Mouse (Mus musculus): Measurements from ENCODE around the gene Irgm2. TPM values are rescaled to one million over a fixed set of nuclear protein-coding genes. Genes with fewer than 3 reads are reported as not detected.

Gene Irgm2
- total and polyA plus RNA-seq, 3 experiments = 0.30 to 7.1 (median 6.0) TPM

GRCm38 (mm10) chr11:58189675-58190074, 9.7 kb upstream of the Irgm2 start:
- TF ChIP-seq TAL1 (conservative IDR thresholded peaks at IDR 0.05; ENCODE audit: low read depth, low read length) = no peak
- TF ChIP-seq GATA2 (IDR thresholded peaks at IDR 0.05; ENCODE audit: borderline replicate concordance, low read depth, low read length) = no peak
- TF ChIP-seq CTCF (IDR thresholded peaks at IDR 0.05; ENCODE audit: low read depth, low read length) = no peak
- no peak for TF ChIP-seq POLR2AphosphoS5 (IDR thresholded peaks at IDR 0.05; ENCODE audit: insufficient replicate concordance, low read depth, low read length)
- TF ChIP-seq GATA1 (IDR thresholded peaks at IDR 0.05; ENCODE audit: borderline replicate concordance, low read length) = no peak
- peaks cover 17% of the 10 kb centered on the region for H3K27me3 ChIP-seq (ENCODE audit: insufficient read depth, low read length)
- ATAC-seq (ENCODE audit: extremely low read depth, insufficient number of reproducible peaks, low FRiP score, poor library complexity, severe bottlenecking) = no peak
- no peaks in the 10 kb centered on the region for H3K36me3 ChIP-seq (replicated peaks)
- no peak for DNase-seq (ENCODE audit: low spot score)
- peaks cover 5% of the 10 kb centered on the region; the same call in 1 of the 2 replicates for H3K4me1 ChIP-seq (ENCODE audit: insufficient read depth, low read depth, low read length)
- peaks cover 2% of the 10 kb centered on the region; the same call in 1 of the 2 replicates for H3K9me3 ChIP-seq (replicated peaks)
- H3K4me3 ChIP-seq (ENCODE audit: low read depth, low read length) = no peak overlapping the region

GRCm38 (mm10) chr11:58193326-58193725, 6.1 kb upstream of the Irgm2 start:
- ATAC-seq (ENCODE audit: extremely low read depth, insufficient number of reproducible peaks, low FRiP score, poor library complexity, severe bottlenecking) (no peak), DNase-seq (ENCODE audit: low spot score) (no peak)
- peaks cover 33% of the 10 kb centered on the region for H3K27me3 ChIP-seq (ENCODE audit: insufficient read depth, low read length)
- TF ChIP-seq CTCF (IDR thresholded peaks at IDR 0.05; ENCODE audit: low read depth, low read length) = no peak
- TF ChIP-seq GATA2 (IDR thresholded peaks at IDR 0.05; ENCODE audit: borderline replicate concordance, low read depth, low read length) = no peak
- no peak for TF ChIP-seq TAL1 (conservative IDR thresholded peaks at IDR 0.05; ENCODE audit: low read depth, low read length)
- TF ChIP-seq GATA1 (IDR thresholded peaks at IDR 0.05; ENCODE audit: borderline replicate concordance, low read length) = no peak
- TF ChIP-seq POLR2AphosphoS5 (IDR thresholded peaks at IDR 0.05; ENCODE audit: insufficient replicate concordance, low read depth, low read length) = no peak
- peaks cover 11% of the 10 kb centered on the region for H3K4me1 ChIP-seq (ENCODE audit: insufficient read depth, low read depth, low read length)
- no peak overlapping the region for H3K4me3 ChIP-seq (ENCODE audit: low read depth, low read length)
- no peaks in the 10 kb centered on the region for H3K36me3 ChIP-seq (replicated peaks)
- peaks cover 2% of the 10 kb centered on the region; the same call in 1 of the 2 replicates for H3K9me3 ChIP-seq (replicated peaks)

- Histone ChIP-seq H3K4me1 (ENCODE audit: insufficient read depth, low read depth, low read length) (peaks cover 15% of the 10 kb centered on the region), H3K36me3 (replicated peaks) (no peaks in the 10 kb centered on the region), H3K9me3 (replicated peaks) (peaks cover 2% of the 10 kb centered on the region; the same call in 1 of the 2 replicates), H3K27me3 (ENCODE audit: insufficient read depth, low read length) (peaks cover 29% of the 10 kb centered on the region), H3K4me3 (ENCODE audit: low read depth, low read length) (no peak overlapping the region)
- TF ChIP-seq GATA2 (IDR thresholded peaks at IDR 0.05; ENCODE audit: borderline replicate concordance, low read depth, low read length) = no peak
- TF ChIP-seq POLR2AphosphoS5 (IDR thresholded peaks at IDR 0.05; ENCODE audit: insufficient replicate concordance, low read depth, low read length) = no peak
- no peak for TF ChIP-seq TAL1 (conservative IDR thresholded peaks at IDR 0.05; ENCODE audit: low read depth, low read length)
- TF ChIP-seq GATA1 (IDR thresholded peaks at IDR 0.05; ENCODE audit: borderline replicate concordance, low read length) = no peak
- TF ChIP-seq CTCF (IDR thresholded peaks at IDR 0.05; ENCODE audit: low read depth, low read length) = no peak
- no peak for DNase-seq (ENCODE audit: low spot score)
- no peak for ATAC-seq (ENCODE audit: extremely low read depth, insufficient number of reproducible peaks, low FRiP score, poor library complexity, severe bottlenecking)
These were observed 5.4 kb upstream of the Irgm2 start for GRCm38 (mm10) chr11:58193860-58194520.

GRCm38 (mm10) chr11:58198663-58199062, 755 bp upstream of the Irgm2 start:
- no peaks in the 10 kb centered on the region for H3K9me3 ChIP-seq (replicated peaks)
- DNase-seq (ENCODE audit: low spot score) = no peak
- TF ChIP-seq CTCF (IDR thresholded peaks at IDR 0.05; ENCODE audit: low read depth, low read length) (no peak), GATA1 (IDR thresholded peaks at IDR 0.05; ENCODE audit: borderline replicate concordance, low read length) (no peak), POLR2AphosphoS5 (IDR thresholded peaks at IDR 0.05; ENCODE audit: insufficient replicate concordance, low read depth, low read length) (no peak), TAL1 (conservative IDR thresholded peaks at IDR 0.05; ENCODE audit: low read depth, low read length) (no peak), GATA2 (IDR thresholded peaks at IDR 0.05; ENCODE audit: borderline replicate concordance, low read depth, low read length) (no peak)
- H3K4me1 ChIP-seq (ENCODE audit: insufficient read depth, low read depth, low read length) = peaks cover 36% of the 10 kb centered on the region
- no peak for ATAC-seq (ENCODE audit: extremely low read depth, insufficient number of reproducible peaks, low FRiP score, poor library complexity, severe bottlenecking)
- peaks cover 25% of the 10 kb centered on the region for H3K27me3 ChIP-seq (ENCODE audit: insufficient read depth, low read length)
- H3K4me3 ChIP-seq (ENCODE audit: low read depth, low read length) = peak overlapping the region; percentile 72
- peaks cover 12% of the 10 kb centered on the region for H3K36me3 ChIP-seq (replicated peaks)

GRCm38 (mm10) chr11:58200226-58200625, 808 bp downstream of the Irgm2 start:
- Histone ChIP-seq H3K27me3 (ENCODE audit: insufficient read depth, low read length) (peaks cover 19% of the 10 kb centered on the region), H3K4me1 (ENCODE audit: insufficient read depth, low read depth, low read length) (peaks cover 32% of the 10 kb centered on the region), H3K9me3 (replicated peaks) (no peaks in the 10 kb centered on the region), H3K4me3 (ENCODE audit: low read depth, low read length) (peak overlapping the region; percentile 72; the same call in 1 of the 2 replicates), H3K36me3 (replicated peaks) (peaks cover 22% of the 10 kb centered on the region)
- DNase-seq (ENCODE audit: low spot score) = no peak
- ATAC-seq (ENCODE audit: extremely low read depth, insufficient number of reproducible peaks, low FRiP score, poor library complexity, severe bottlenecking) = no peak
- TF ChIP-seq POLR2AphosphoS5 (IDR thresholded peaks at IDR 0.05; ENCODE audit: insufficient replicate concordance, low read depth, low read length) = no peak
- TF ChIP-seq CTCF (IDR thresholded peaks at IDR 0.05; ENCODE audit: low read depth, low read length) = no peak
- no peak for TF ChIP-seq GATA2 (IDR thresholded peaks at IDR 0.05; ENCODE audit: borderline replicate concordance, low read depth, low read length)
- TF ChIP-seq TAL1 (conservative IDR thresholded peaks at IDR 0.05; ENCODE audit: low read depth, low read length) = no peak
- TF ChIP-seq GATA1 (IDR thresholded peaks at IDR 0.05; ENCODE audit: borderline replicate concordance, low read length) = no peak

GRCm38 (mm10) chr11:58201052-58201451, 1.6 kb downstream of the Irgm2 start:
- Histone ChIP-seq H3K36me3 (replicated peaks) (peaks cover 27% of the 10 kb centered on the region), H3K27me3 (ENCODE audit: insufficient read depth, low read length) (peaks cover 19% of the 10 kb centered on the region), H3K9me3 (replicated peaks) (no peaks in the 10 kb centered on the region), H3K4me1 (ENCODE audit: insufficient read depth, low read depth, low read length) (peaks cover 32% of the 10 kb centered on the region), H3K4me3 (ENCODE audit: low read depth, low read length) (no peak overlapping the region)
- TF ChIP-seq CTCF (IDR thresholded peaks at IDR 0.05; ENCODE audit: low read depth, low read length) (no peak), POLR2AphosphoS5 (IDR thresholded peaks at IDR 0.05; ENCODE audit: insufficient replicate concordance, low read depth, low read length) (no peak), TAL1 (conservative IDR thresholded peaks at IDR 0.05; ENCODE audit: low read depth, low read length) (no peak), GATA2 (IDR thresholded peaks at IDR 0.05; ENCODE audit: borderline replicate concordance, low read depth, low read length) (no peak), GATA1 (IDR thresholded peaks at IDR 0.05; ENCODE audit: borderline replicate concordance, low read length) (no peak)
- DNase-seq (ENCODE audit: low spot score) = no peak
- ATAC-seq (ENCODE audit: extremely low read depth, insufficient number of reproducible peaks, low FRiP score, poor library complexity, severe bottlenecking) = no peak
